Mouse (Mus musculus): ENCODE results near the gene Kdelr3.

The Kdelr3 gene

GRCm38 (mm10) chr15:79575543-79576222 is 59.5 kb downstream of the Kdelr3 start:
- peak; percentile 47; the same call in 1 of the 2 replicates for ATAC-seq (ENCODE audit: low TSS enrichment)

DNA sequence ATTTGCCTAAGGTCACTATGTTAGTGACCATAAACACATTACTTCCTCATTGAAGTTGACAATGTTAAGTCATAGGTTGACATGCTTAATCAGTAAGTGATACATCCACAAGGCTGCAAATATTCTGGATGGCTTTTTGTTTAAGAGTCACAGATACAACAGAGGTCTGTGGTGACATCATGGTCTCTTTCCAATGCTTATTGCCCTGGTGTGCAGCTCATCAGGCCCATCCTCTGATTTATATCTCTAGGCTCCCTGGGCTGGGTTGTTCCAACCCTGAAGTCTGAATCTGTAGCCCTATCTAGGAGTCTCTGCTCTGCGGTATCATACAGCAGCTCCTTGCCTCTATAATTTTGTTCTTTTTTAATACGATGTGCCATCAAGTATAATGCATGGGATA is 60.7 kb downstream of the Kdelr3 start:
- ATAC-seq (ENCODE audit: low TSS enrichment), result no peak
